Mouse (Mus musculus): ENCODE measurements at regions not wholly inside any gene's neighbourhood (a gene's known extent, or its start where the extent isn't known, plus 50 kb on each side); places are given as distances from the start of the nearest gene placed in this dataset.

GRCm38 (mm10) chr9:101649816-101650215 is 211.8 kb upstream of the 9630041A04Rik start:
- no peak for DNase-seq (ENCODE audit: low spot score)

DNA sequence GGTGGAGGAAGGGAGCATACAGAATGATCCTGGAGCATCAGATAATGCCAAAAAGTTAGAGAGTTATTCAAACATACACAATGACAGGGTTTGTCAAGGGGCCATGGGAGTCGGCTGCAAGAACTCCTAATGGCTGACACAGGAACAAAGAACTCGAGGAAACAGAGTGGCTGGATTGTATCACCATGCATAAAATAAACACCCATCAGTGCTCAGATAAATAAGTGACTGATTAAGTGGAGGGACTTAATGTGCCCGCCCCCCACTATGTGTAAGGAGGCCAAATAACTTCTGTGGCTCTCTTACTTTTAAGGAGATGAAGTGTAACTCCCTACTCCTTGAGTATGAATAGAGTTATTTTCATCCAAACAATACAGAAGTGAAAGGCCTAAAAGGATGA is 220.1 kb upstream of the 9630041A04Rik start:
- no peak for DNase-seq (ENCODE audit: low spot score)

GRCm38 (mm10) chr9:101640598-101640997 is 221.0 kb upstream of the 9630041A04Rik start:
- DNase-seq (ENCODE audit: low spot score) = no peak

GRCm38 (mm10) chr9:101616261-101616660 is 245.4 kb upstream of the 9630041A04Rik start:
- DNase-seq (ENCODE audit: low spot score) = no peak

DNA sequence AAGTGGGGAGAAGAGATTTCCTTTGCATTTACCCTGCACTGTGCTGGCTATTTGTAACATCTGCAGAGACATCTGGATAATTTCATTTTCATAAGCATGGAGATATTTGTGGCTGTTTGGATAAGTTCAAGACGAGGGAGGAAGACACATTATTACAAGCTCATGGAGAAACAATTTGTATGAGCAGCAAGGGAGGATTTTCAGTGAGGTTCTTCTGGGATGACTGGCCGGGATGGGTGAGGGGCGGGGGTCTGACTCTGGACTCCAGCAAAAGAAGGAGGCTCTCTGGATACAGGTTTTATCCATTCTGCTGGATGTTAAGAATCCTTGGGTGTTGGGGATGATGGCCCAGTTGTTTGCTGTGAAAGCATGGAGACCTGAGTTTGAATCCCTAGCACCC is 246.5 kb upstream of the 9630041A04Rik start:
- no peak for DNase-seq (ENCODE audit: low spot score)

DNA sequence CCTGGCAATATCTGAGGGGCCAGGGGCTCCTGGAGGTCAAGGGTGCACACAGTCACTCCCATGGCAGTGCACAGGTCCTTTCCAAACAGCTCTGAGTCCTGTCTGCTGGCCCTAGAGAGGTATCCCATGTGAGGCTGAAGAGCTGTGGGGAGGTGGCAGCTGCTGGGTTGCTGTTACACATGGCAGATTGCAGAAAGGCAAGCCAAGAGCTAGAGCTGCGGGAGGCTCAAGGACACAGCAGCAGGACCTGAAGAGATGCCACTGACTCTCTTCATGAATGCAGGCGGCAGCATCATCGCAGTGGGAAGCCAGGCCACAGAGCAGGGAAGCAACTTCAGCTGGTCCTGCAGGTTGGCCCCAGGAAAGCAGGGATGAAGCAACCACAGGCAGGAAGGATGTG is 247.7 kb upstream of the 9630041A04Rik start:
- DNase-seq (ENCODE audit: low spot score) = no peak

GRCm38 (mm10) chr9:101613471-101613870 is 248.2 kb upstream of the 9630041A04Rik start:
- DNase-seq (ENCODE audit: low spot score) = peak; percentile 28

DNA sequence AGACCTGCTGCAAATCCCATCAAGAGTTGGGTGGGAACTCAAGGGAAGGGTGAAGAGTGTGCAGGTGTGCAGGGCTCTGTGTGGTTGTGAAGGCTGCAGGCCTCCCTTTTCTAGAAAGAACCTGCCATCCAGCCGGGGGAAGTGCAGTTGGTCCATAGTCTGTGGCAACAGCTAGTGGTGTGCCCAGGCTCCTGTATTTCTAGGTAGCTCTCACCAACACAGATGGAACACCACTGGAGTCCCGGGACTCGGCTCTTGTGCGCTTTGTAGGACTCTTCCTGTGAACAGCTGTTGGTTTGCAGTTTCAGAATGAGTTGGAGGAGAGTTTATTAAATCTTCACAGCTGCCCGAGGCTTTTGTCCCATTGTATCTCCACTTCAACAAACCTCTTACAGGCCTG is 248.7 kb upstream of the 9630041A04Rik start:
- DNase-seq (ENCODE audit: low spot score) = no peak

- peak; percentile 35 for DNase-seq (ENCODE audit: low spot score)
Measured at GRCm38 (mm10) chr9:101612571-101612970, 249.1 kb upstream of the 9630041A04Rik start.

DNA sequence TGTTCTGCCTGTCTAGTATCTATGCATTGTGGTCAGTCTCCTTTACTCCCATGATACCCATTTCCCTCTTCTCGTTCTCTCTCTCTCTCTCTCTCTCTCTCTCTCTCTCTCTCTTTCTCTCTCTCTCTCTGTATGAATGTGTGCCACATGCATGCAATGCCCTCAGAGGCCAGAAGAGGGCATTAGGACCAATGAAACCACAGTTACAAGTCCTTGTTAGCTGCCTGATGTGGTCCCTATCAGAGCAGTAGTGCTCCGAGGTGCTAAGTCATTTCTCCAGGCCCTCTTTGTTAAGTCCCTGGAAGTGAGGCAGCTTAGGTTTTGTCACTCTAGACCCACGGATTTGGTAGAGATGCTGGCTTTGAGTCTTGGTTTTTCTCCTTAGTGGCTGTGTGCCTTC is 250.2 kb upstream of the 9630041A04Rik start:
- DNase-seq (ENCODE audit: low spot score) = no peak

GRCm38 (mm10) chr9:101610806-101611443 is 250.7 kb upstream of the 9630041A04Rik start:
- no peak for DNase-seq (ENCODE audit: low spot score)

- no peak for DNase-seq (ENCODE audit: low spot score)
Measured at GRCm38 (mm10) chr9:101610338-101610737, 251.3 kb upstream of the 9630041A04Rik start.

DNA sequence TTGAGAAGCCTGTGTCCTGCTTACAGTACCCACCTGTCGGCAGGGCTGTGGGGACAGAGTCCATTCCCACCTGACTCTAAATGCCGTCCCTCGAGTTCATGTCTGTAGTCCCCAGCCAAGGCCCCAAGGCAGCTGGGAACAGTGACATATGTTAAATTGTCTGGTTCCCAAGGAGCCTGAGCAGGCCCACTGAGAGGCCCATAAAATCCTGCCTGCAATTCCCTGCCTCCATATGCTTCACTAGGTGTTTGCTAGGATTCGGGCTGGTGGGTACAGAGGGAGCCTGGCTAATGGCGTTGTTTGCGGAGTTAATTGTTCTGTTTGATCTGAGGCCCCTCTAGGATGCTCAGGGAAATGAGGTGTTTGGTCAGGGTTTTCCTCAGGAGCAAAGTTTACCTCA is 258.8 kb upstream of the 9630041A04Rik start:
- DNase-seq (ENCODE audit: low spot score) = no peak

- DNase-seq (ENCODE audit: low spot score) = no peak
Measured at GRCm38 (mm10) chr9:101596898-101597297, 264.7 kb upstream of the 9630041A04Rik start.

DNA sequence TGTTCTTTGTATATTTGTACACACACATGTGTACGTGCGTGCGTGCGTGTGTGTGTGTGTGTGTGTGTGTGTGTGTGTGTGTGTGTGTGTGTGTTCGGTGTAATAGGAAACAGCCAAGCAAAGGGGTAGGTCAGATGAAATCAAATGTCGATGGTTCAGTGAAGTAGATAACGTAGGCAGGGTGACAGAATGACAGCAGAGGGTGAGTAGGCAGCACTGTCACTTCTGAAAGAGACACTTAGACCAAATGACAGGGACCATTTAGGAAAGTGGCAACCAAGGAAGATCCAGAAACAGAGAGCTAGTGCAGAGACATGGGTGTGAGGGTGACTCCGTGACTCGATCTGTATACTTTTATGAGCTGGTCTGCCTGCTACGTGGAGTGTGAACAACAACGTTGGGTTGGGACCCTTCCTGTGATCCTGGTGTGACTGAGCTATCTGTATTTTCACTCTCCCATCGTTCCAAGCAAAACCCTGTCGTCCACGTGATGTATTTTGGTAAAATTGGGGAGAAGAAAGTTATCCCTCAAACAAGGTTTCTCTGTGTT is 266.5 kb upstream of the 9630041A04Rik start:
- DNase-seq (ENCODE audit: low spot score) = no peak

DNA sequence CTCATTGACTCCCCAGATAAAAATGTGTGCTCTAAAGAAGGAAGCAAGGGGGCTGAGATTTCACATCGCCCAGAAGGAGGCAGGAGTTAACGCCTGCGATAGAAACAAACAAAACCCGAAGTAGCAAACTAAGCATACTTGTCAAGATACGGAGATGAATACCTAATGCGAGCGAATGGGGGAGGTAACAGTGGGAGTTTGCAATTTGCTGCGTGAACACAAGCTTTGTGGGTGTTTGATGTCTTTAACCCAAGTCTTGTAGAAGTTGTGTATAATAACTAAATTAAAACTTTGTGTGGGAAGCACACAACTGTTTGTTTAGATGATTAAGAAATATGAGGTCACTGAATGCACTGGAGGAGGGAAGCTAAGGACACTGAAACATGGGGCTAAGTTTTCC is 269.0 kb upstream of the 9630041A04Rik start:
- no peak for DNase-seq (ENCODE audit: low spot score)

DNA sequence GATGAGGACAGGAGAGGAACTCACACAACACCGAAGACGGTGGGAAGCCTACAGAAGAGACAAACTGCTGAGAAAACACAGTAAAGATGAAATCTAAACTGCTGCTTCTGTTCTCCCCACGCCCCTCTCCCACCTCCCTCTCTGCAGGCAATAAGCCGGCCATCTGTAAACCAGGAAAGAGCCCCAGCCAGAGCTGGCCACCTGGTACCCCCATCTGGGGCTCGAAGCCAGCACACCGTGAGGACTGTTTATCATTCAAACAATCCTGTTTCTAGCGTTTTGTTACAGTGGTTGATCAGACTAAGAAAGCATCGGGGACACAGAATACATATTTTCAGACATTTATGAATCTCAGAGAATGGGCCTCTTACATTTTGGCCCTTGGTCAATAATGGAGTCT is 270.0 kb upstream of the 9630041A04Rik start:
- DNase-seq (ENCODE audit: low spot score) = no peak

GRCm38 (mm10) chr9:101590310-101590709 is 271.3 kb upstream of the 9630041A04Rik start:
- DNase-seq (ENCODE audit: low spot score) = peak; percentile 61

DNA sequence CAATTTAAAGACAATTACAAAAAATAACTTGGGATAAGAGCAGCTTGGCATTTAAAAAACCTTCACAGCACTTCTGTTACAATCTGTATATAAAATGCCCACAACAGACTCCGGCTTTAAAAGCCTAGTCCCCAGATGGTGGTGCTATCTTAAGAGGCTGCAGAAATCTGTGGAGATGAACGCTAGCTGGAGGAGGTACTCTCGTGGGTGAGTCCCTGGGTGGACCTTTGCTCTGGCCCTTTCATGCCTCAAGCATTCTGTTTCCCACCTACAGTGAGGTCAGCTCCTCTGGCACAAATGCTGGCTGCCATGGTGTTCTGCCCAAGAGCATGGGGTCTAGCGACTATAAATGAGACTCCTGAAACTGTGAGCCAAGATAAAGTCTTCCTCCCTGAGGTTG is 280.6 kb upstream of the 9630041A04Rik start:
- no peak for DNase-seq (ENCODE audit: low spot score)

- no peak for DNase-seq (ENCODE audit: low spot score)
Measured at GRCm38 (mm10) chr9:101570714-101571113, 290.9 kb upstream of the 9630041A04Rik start.

GRCm38 (mm10) chr9:101563196-101563595 is 298.4 kb upstream of the 9630041A04Rik start:
- DNase-seq (ENCODE audit: low spot score) = no peak

GRCm38 (mm10) chr9:101559366-101559765 is 302.3 kb upstream of the 9630041A04Rik start:
- no peak for DNase-seq (ENCODE audit: low spot score)

GRCm38 (mm10) chr9:101555011-101555673 is 303.5 kb upstream of the Ppp2r3a start:
- peak; percentile 61 for DNase-seq (ENCODE audit: low spot score)

DNA sequence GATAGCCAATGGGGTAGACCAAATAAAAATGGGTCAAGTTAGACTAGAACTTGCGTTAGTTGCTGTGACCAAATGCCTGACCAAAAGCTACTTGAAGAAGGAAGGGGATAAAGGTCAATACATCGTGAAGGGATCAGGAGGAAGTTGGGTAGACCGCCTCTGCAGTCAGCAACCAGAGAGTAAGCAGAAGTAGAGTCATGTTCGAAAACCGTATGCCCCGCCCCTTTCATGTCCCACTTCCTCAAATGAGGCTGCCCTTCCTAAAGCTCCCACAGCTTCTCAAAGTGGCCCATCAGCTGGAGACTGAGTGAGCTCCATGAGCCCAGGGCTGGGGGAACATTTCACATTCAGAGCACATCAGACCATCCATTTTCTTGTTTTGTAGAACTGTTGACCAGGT is 301.2 kb upstream of the Ppp2r3a start:
- peak; percentile 42 for DNase-seq (ENCODE audit: low spot score)
